Mouse (Mus musculus) hematopoietic stem cell, adult 5-6 weeks (primary cell): ENCODE data around the gene Syce1l. TPM values are rescaled to one million over a fixed set of nuclear protein-coding genes. Genes with fewer than 3 reads are reported as not detected.

Experiments used
- ATAC-seq, 2 experiments: fragments of 125-278 bp in 1 of 2; replicated peaks in 1 of 2; 2 replicates each; pipeline ENCODE4 v1.8.0; 2016 to 2017; ENCODE audit warnings: inconsistent platforms in 2 of 2, mild to moderate bottlenecking in 2 of 2, moderate number of reproducible peaks in 2 of 2, low read depth in 1 of 2, moderate TSS enrichment in 1 of 2; ENCODE audit not compliant: low FRiP score in 2 of 2, poor library complexity in 2 of 2, severe bottlenecking in 2 of 2, insufficient read depth in 1 of 2, low TSS enrichment in 1 of 2
- total RNA-seq: library from RNA; stranded (forward); fragments of 172-1452, 232-1000 nt; gene quantifications from 2 replicates; pipeline ENCODE4 v1.2.3, GENCODE M21; 2017

Gene Syce1l
- total RNA-seq, 1 experiment from 2014 or later, result not detected

GRCm38 (mm10) chr8:113665951-113666350, 22.9 kb downstream of the Syce1l start:
- no peak for ATAC-seq

DNA sequence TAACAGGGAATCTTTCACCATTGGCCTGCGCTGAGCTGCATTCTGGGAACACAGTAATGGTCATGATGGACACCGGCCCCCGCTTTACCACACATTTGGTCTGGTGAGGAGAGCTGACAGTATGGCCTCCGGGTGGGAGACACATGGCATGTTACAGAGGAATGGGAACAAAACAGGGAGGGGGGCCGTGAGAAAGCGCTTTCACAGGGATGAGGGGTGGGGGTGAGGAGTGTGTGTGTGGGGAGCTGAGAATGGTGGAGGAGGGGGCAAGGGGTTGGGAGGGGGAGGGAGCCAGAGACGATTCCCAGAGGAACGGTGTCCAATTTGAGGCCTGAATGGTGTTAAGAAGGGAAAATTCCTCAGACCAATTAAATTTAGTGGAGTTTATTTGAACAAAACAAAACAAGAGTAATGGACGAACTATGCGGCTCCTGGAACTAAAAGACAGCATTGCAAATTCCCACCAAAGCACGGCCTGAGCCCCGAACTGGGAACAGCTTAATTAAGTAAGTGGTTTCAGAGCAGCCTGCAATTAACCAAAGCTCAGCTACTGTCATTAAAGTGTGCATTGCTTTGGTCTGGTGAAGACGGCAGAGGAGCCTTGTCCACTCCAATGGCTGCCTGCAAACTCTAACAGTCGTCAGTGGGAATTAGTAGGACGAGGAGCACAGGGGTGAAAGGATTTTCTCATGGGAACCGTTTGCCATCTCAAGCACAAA, 23.9 kb downstream of the Syce1l start:
- ATAC-seq, result no peak

DNA sequence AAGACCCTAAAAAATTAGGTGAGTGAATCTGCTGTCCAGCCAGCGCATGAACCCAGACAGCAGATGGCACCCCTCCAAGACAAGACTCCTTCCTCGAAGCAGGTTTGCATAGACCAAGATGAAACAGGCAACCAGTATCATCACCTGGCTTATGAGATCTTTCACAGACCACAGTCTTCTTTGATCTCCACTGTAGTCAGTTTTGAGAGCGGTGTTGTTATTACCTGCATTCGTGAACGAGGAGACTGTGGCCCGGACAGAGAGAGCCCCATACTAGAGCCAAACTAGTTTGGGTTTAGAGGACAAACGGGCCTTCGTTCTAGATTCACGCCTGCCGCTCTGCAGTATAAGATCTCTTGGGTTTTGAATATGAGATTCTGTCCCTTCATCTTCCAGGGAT, 26.9 kb downstream of the Syce1l start:
- ATAC-seq, result no peak

- ATAC-seq, result no peak
These were observed 29.7 kb downstream of the Syce1l start for GRCm38 (mm10) chr8:113672599-113673255.

DNA sequence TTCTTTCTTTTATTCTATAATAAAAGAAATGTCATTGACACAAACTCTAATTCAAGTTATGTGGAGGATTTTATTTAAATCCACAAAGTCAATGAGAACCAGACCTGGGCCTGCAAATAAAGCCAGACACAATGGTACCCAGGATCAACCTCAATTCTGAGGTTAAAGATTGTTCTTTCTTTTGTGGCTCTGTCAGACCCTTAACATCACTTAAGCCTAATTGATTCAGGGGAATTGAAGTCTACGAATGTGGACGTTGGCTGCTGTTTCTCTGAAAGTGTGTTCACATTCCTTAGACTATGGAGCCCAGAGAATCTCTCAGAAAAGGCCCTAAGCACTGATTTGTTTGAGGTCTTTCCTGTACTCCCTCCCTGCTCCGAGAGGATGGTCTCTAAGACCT, 30.3 kb downstream of the Syce1l start:
- ATAC-seq, result no peak

DNA sequence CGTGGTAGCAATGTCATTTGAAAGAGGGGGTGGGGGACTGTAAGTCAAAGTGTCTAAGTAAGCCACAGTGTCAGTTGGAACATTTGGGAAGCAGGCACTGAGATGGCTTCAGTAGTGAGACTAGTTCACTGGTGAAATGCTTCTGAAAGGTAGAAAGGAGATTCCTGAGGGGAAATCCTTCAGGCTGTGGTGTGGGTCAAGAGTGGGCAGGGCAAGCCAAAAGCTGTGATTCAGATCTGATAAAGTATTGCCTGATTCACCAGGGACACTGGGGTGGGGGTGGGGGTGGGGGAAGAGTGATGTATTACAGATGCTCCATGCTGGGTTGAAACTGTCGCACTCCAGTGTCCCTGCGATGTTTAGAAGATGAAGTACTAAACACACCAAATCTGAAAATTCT, 31.6 kb downstream of the Syce1l start:
- ATAC-seq, result no peak

GRCm38 (mm10) chr8:113675281-113675680, 32.3 kb downstream of the Syce1l start:
- ATAC-seq, result no peak

DNA sequence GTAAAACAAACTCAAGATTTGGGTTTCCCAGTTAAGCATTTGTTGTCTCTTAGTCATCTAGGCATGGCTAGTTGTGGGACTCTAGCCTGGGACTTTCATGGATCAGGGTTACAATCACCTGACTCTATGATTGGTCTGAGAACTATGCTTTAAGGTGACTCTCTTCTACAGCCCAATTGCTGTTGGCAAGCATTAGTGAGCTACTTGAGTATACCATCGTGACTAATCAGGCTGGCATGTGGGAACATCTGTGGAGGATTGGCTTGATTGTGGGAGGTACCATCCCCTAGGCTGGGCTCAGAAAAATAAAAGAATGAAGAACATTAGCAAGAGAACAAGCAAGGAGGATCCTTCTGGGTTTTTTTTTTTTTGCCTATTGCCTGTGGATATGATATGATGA, 33.8 kb downstream of the Syce1l start:
- ATAC-seq, result no peak

GRCm38 (mm10) chr8:113679361-113679760, 36.3 kb downstream of the Syce1l start:
- ATAC-seq, result peak in 1 of 2 experiments; percentile 12; a peak in 1 of 4 replicates

DNA sequence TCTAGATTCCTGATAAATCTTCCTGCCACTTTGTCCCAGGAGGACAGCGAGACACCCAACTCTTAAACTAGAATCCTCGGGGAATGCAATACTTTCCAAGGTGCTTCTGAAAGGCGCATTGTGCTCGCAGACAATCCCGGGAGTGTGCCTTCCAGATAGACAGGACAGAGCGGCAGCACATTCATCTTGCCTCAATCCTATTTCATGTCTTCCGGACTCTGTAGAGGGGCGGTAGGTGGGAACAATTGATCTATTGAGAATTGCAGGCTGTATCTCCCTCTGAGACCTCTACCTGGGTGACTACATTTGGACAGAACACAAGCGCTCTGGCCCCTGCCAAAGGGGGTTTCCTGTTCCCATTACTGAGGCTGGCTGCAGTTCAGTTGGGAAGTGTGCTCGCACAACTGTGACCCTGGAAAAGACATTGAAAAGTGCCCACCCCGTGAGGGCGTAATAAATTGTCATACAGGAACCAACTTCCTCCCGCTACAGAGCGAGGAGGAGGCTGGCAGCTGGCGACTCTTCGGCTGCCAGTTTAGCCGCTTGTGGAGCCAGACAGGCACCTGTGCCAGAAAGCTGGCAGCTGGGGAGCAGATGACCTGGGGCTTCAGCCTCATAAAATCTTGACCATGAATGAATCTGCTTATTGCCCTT, 45.0 kb downstream of the Syce1l start:
- peak; percentile 58 to 88 for ATAC-seq

GRCm38 (mm10) chr8:113688543-113688915, 45.5 kb downstream of the Syce1l start:
- ATAC-seq, result 0 out of 4 replicates have a peak, but pooled peaks of 1 of the 2 experiments have one; percentile 34

- ATAC-seq, result no peak
These were observed 48.8 kb downstream of the Syce1l start for GRCm38 (mm10) chr8:113691622-113692343.

DNA sequence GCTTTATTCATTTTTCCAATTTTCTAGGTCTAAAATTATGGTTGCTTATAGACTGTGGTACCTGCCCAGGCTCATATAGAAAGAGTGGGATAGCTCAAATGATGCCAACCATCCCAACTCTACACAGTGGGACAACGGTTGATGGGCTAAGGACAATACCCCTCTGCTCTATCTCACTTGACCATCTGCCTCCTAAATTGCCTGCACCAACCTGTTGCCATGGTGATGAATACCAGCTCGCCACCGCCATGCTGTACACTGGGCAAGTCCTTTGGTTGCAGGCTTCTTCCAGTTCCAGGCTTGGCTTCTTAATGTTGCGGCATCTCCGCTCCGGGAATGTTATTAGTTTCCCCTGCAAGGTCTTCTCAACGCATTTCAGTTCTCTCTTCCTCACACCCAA, 62.0 kb downstream of the Syce1l start:
- ATAC-seq, result no peak

Other genes starting within 250 kb of the Syce1l start
- 18.7 and 20.5 TPM in 2 replicates for gene Mon1b, start 7.6 kb upstream of the Syce1l start, total RNA-seq
- not detected in 2 replicates for gene Adamts18, start 205.5 kb downstream of the Syce1l start, total RNA-seq